Mouse (Mus musculus) kidney, embryonic 15.5 days (tissue): ENCODE data around the gene Slit1. TPM values are rescaled to one million over a fixed set of nuclear protein-coding genes. Genes with fewer than 3 reads are reported as not detected.
A peak's percentile ranks its signal among the peaks of the same experiment; 100 is the strongest.

Source experiments
- ATAC-seq: fragments of 200-750 bp; cut with Nextera tagmentation; replicated peaks from 2 replicates; pipeline ENCODE4 v1.8.0; 2017; ENCODE audit warnings: moderate TSS enrichment; ENCODE audit not compliant: low FRiP score
- H3K27ac ChIP-seq: fragments of 300-500 bp; sonication (generic); 2 replicates; pipeline ENCODE4 v1.5.1; 2015; ENCODE audit warnings: mild to moderate bottlenecking, inconsistent platforms
- H3K27me3 ChIP-seq: fragments of 300-500 bp; sonication (generic); 2 replicates; pipeline ENCODE4 v1.6.1; 2015; ENCODE audit warnings: inconsistent platforms
- H3K36me3 ChIP-seq: fragments of 300-500 bp; sonication (generic); 2 replicates; pipeline ENCODE4 v1.6.1; 2015; ENCODE audit warnings: inconsistent platforms
- H3K4me1 ChIP-seq: fragments of 300-500 bp; sonication (generic); 2 replicates; pipeline ENCODE4 v1.6.1; 2015; ENCODE audit warnings: inconsistent platforms
- H3K4me2 ChIP-seq: fragments of 300-500 bp; sonication (generic); 2 replicates; pipeline ENCODE4 v1.6.1; 2015; ENCODE audit warnings: moderate library complexity, mild to moderate bottlenecking, inconsistent platforms
- H3K4me3 ChIP-seq: fragments of 300-500 bp; sonication (generic); replicated peaks from 2 replicates; pipeline ENCODE4 v1.5.1; 2015; ENCODE audit warnings: mild to moderate bottlenecking, inconsistent platforms
- H3K9ac ChIP-seq: fragments of 300-500 bp; sonication (generic); 2 replicates; pipeline ENCODE4 v1.6.1; 2015; ENCODE audit warnings: mild to moderate bottlenecking, inconsistent platforms
- H3K9me3 ChIP-seq: fragments of 300-500 bp; sonication (generic); replicated peaks from 2 replicates; pipeline ENCODE4 v1.6.1; 2016; ENCODE audit warnings: inconsistent platforms
- WGBS: fragments of 180-500 bp; shearing (Covaris S2); methylation state at CpG from one replicate; pipeline ENCODE4 v1.1.7; 2015; ENCODE audit warnings: mixed read lengths; 5-methylcytosine and 5-hydroxymethylcytosine counted together
- polyA plus RNA-seq: library from polyadenylated mRNA; unstranded; fragments of >200 nt; fragmentation: Nextera tagmentation; extraction: Ambion mirVana; gene quantifications from 2 replicates; pipeline ENCODE4 v1.2.1, GENCODE M21; 2015

Slit1 gene
- polyA plus RNA-seq, 1 experiment from 2014 or later: 6.3 TPM

GRCm38 (mm10) chr19:41697807-41698515 is 45.5 kb downstream of the Slit1 start:
- peaks cover 7% of the 10 kb centered on the region; the same call in 1 of the 2 replicates for H3K4me1 ChIP-seq
- peak; percentile 79; the same call in 1 of the 2 replicates for ATAC-seq
- H3K36me3 ChIP-seq: no peaks in the 10 kb centered on the region
- no peak overlapping the region for H3K4me2 ChIP-seq
- 0 out of 2 replicates have a peak, but pooled peaks cover 6% of the 10 kb centered on the region for H3K27me3 ChIP-seq
- no peak overlapping the region for H3K4me3 ChIP-seq
- WGBS: 62% methylated on average over 6 of the region's 6 CpGs
- no peaks in the 10 kb centered on the region for H3K9me3 ChIP-seq
- no peak overlapping the region for H3K9ac ChIP-seq
- H3K27ac ChIP-seq: no peak overlapping the region

- Histone ChIP-seq H3K27ac (no peak overlapping the region), H3K4me2 (no peak overlapping the region), H3K27me3 (0 out of 2 replicates have a peak, but pooled peaks cover 6% of the 10 kb centered on the region), H3K9me3 (no peaks in the 10 kb centered on the region), H3K36me3 (no peaks in the 10 kb centered on the region), H3K4me3 (no peak overlapping the region), H3K4me1 (peaks cover 7% of the 10 kb centered on the region; the same call in 1 of the 2 replicates), H3K9ac (no peak overlapping the region)
- peak; percentile 50; the same call in 1 of the 2 replicates for ATAC-seq
- WGBS: 44% methylated on average over 9 of the region's 9 CpGs
Observed at GRCm38 (mm10) chr19:41697111-41697806, 46.2 kb downstream of the Slit1 start.

GRCm38 (mm10) chr19:41696443-41696842 is 47.0 kb downstream of the Slit1 start:
- Histone ChIP-seq H3K9ac (no peak overlapping the region), H3K4me3 (no peak overlapping the region), H3K4me1 (peaks cover 7% of the 10 kb centered on the region; the same call in 1 of the 2 replicates), H3K27ac (no peak overlapping the region), H3K9me3 (no peaks in the 10 kb centered on the region), H3K4me2 (no peak overlapping the region), H3K36me3 (no peaks in the 10 kb centered on the region), H3K27me3 (0 out of 2 replicates have a peak, but pooled peaks cover 6% of the 10 kb centered on the region)
- 84% methylated on average over 9 of the region's 9 CpGs for WGBS
- ATAC-seq: no peak

GRCm38 (mm10) chr19:41695046-41695445 is 48.4 kb downstream of the Slit1 start:
- H3K27ac ChIP-seq: no peak overlapping the region
- no peak overlapping the region for H3K4me3 ChIP-seq
- WGBS: 76% methylated on average over 6 of the region's 6 CpGs
- no peak overlapping the region for H3K9ac ChIP-seq
- no peak overlapping the region for H3K4me2 ChIP-seq
- H3K9me3 ChIP-seq: no peaks in the 10 kb centered on the region
- peaks cover 7% of the 10 kb centered on the region; the same call in 1 of the 2 replicates for H3K4me1 ChIP-seq
- no peak for ATAC-seq
- H3K27me3 ChIP-seq: 0 out of 2 replicates have a peak, but pooled peaks cover 6% of the 10 kb centered on the region
- H3K36me3 ChIP-seq: no peaks in the 10 kb centered on the region

- Histone ChIP-seq H3K27ac (no peak overlapping the region), H3K4me2 (no peak overlapping the region), H3K27me3 (0 out of 2 replicates have a peak, but pooled peaks cover 6% of the 10 kb centered on the region), H3K4me3 (no peak overlapping the region), H3K9me3 (no peaks in the 10 kb centered on the region), H3K36me3 (no peaks in the 10 kb centered on the region), H3K9ac (no peak overlapping the region), H3K4me1 (peaks cover 7% of the 10 kb centered on the region; the same call in 1 of the 2 replicates)
- WGBS: 74% methylated on average over 9 of the region's 9 CpGs
- no peak for ATAC-seq
Observed at GRCm38 (mm10) chr19:41694610-41695009, 48.9 kb downstream of the Slit1 start.

- Histone ChIP-seq H3K36me3 (no peaks in the 10 kb centered on the region), H3K4me3 (no peak overlapping the region), H3K27me3 (0 out of 2 replicates have a peak, but pooled peaks cover 6% of the 10 kb centered on the region), H3K27ac (no peak overlapping the region), H3K9me3 (no peaks in the 10 kb centered on the region), H3K4me2 (no peak overlapping the region), H3K4me1 (peaks cover 7% of the 10 kb centered on the region; the same call in 1 of the 2 replicates), H3K9ac (no peak overlapping the region)
- ATAC-seq: no peak
- 49% methylated on average over 5 of the region's 5 CpGs for WGBS
Observed at GRCm38 (mm10) chr19:41693727-41694126, 49.7 kb downstream of the Slit1 start.

GRCm38 (mm10) chr19:41690064-41690463 is 53.4 kb downstream of the Slit1 start:
- Histone ChIP-seq H3K36me3 (no peaks in the 10 kb centered on the region), H3K4me1 (0 out of 2 replicates have a peak, but pooled peaks cover 8% of the 10 kb centered on the region), H3K4me2 (no peak overlapping the region), H3K9me3 (no peaks in the 10 kb centered on the region), H3K9ac (no peak overlapping the region), H3K27ac (no peak overlapping the region), H3K27me3 (no peaks in the 10 kb centered on the region), H3K4me3 (no peak overlapping the region)
- ATAC-seq: no peak
- 70% methylated on average over 10 of the region's 10 CpGs for WGBS

GRCm38 (mm10) chr19:41688251-41688650 is 55.2 kb downstream of the Slit1 start:
- no peak for ATAC-seq
- H3K36me3 ChIP-seq: no peaks in the 10 kb centered on the region
- no peak overlapping the region for H3K27ac ChIP-seq
- no peak overlapping the region for H3K9ac ChIP-seq
- no peaks in the 10 kb centered on the region for H3K27me3 ChIP-seq
- H3K4me2 ChIP-seq: no peak overlapping the region
- H3K4me1 ChIP-seq: 0 out of 2 replicates have a peak, but pooled peaks cover 8% of the 10 kb centered on the region
- H3K9me3 ChIP-seq: no peaks in the 10 kb centered on the region
- 60% methylated on average over 13 of the region's 13 CpGs for WGBS
- no peak overlapping the region for H3K4me3 ChIP-seq

- Histone ChIP-seq H3K4me2 (no peak overlapping the region), H3K27me3 (no peaks in the 10 kb centered on the region), H3K27ac (no peak overlapping the region), H3K9me3 (no peaks in the 10 kb centered on the region), H3K9ac (no peak overlapping the region), H3K4me1 (0 out of 2 replicates have a peak, but pooled peaks cover 8% of the 10 kb centered on the region), H3K36me3 (no peaks in the 10 kb centered on the region), H3K4me3 (no peak overlapping the region)
- WGBS: 65% methylated on average over 8 of the region's 8 CpGs
- ATAC-seq: no peak
Observed at GRCm38 (mm10) chr19:41687836-41688235, 55.6 kb downstream of the Slit1 start.

GRCm38 (mm10) chr19:41686194-41686593 is 57.3 kb downstream of the Slit1 start:
- 88% methylated on average over 2 of the region's 2 CpGs for WGBS
- ATAC-seq: no peak
- Histone ChIP-seq H3K9me3 (no peaks in the 10 kb centered on the region), H3K27me3 (no peaks in the 10 kb centered on the region), H3K4me2 (no peak overlapping the region), H3K36me3 (no peaks in the 10 kb centered on the region), H3K4me3 (no peak overlapping the region), H3K27ac (no peak overlapping the region), H3K4me1 (0 out of 2 replicates have a peak, but pooled peaks cover 8% of the 10 kb centered on the region), H3K9ac (no peak overlapping the region)

GRCm38 (mm10) chr19:41685453-41686086 is 57.9 kb downstream of the Slit1 start:
- H3K9me3 ChIP-seq: no peaks in the 10 kb centered on the region
- no peak overlapping the region for H3K4me3 ChIP-seq
- H3K4me2 ChIP-seq: no peak overlapping the region
- H3K27me3 ChIP-seq: no peaks in the 10 kb centered on the region
- 83% methylated on average over 13 of the region's 13 CpGs for WGBS
- no peak overlapping the region for H3K27ac ChIP-seq
- H3K9ac ChIP-seq: no peak overlapping the region
- H3K4me1 ChIP-seq: 0 out of 2 replicates have a peak, but pooled peaks cover 8% of the 10 kb centered on the region
- no peak for ATAC-seq
- no peaks in the 10 kb centered on the region for H3K36me3 ChIP-seq
